Mouse (Mus musculus): ENCODE results near the gene Kiz. TPM values are rescaled to one million over a fixed set of nuclear protein-coding genes. Genes with fewer than 3 reads are reported as not detected.
A peak's percentile ranks its signal among the peaks of the same experiment; 100 is the strongest.

The Kiz gene
- total and polyA plus RNA-seq, 2 experiments: 3.7 to 19.7 TPM

DNA sequence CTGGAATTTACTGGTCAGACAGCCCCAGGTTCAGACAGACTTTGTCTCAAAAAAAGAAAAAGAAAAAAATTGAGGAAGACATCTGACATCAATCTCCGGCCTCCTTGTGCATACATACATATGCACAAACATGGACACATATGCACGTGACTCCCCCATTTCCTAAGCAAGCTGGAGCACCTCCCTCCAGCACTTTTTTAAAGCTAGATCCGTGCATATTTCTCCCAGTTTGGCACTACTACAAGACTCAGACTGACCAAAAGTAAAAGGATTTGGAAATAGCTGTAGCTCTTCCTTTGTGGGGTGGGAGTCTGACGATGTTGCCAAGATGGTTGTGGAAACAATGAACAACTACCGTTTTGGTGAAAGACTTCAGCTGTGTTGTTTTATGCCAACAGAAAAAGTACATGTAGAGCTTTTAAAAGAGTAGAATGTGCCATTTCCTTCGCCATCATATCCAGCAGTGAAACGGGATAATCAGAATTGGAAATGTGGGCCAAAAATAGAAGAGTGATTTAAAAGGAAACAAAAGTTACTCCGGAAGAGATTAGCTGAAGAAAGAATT lies 28.7 kb downstream of the Kiz start:
- no peak for DNase-seq (ENCODE audit: extremely low read depth, low read depth, low spot score)
- peaks cover 4% of the 10 kb centered on the region; the same call in 1 of the 2 replicates for H3K36me3 ChIP-seq (ENCODE audit: control insufficient read depth, insufficient read depth, low read length)
- no peak overlapping the region for H3K4me3 ChIP-seq (ENCODE audit: insufficient read depth, low read depth, low read length)
- H3K9ac ChIP-seq (ENCODE audit: low read depth, low read length): no peak overlapping the region
- H3K79me2 ChIP-seq (ENCODE audit: control insufficient read depth, insufficient read depth, low read length): no peaks in the 10 kb centered on the region
- H3K4me1 ChIP-seq (ENCODE audit: control insufficient read depth, insufficient read depth, low read length): no peaks in the 10 kb centered on the region
- 75% methylated on average over 8 of the region's 8 CpGs for WGBS
- no peak overlapping the region for H3K27ac ChIP-seq (replicated peaks; ENCODE audit: insufficient read depth, low read depth, low read length)
- TF ChIP-seq CTCF (IDR thresholded peaks at IDR 0.05; ENCODE audit: low read depth, low read length) (no peak), POLR2A (IDR thresholded peaks at IDR 0.05; ENCODE audit: extremely low read depth, insufficient read depth, low read length) (no peak)
- no peaks in the 10 kb centered on the region for H3K27me3 ChIP-seq (ENCODE audit: control insufficient read depth, insufficient read depth, low read length)

GRCm38 (mm10) chr2:146888786-146889414 lies 33.2 kb downstream of the Kiz start:
- Histone ChIP-seq H3K9ac (ENCODE audit: low read depth, low read length) (no peak overlapping the region), H3K4me1 (ENCODE audit: control insufficient read depth, insufficient read depth, low read length) (no peaks in the 10 kb centered on the region), H3K4me3 (ENCODE audit: insufficient read depth, low read depth, low read length) (no peak overlapping the region), H3K27ac (replicated peaks; ENCODE audit: insufficient read depth, low read depth, low read length) (no peak overlapping the region), H3K79me2 (ENCODE audit: control insufficient read depth, insufficient read depth, low read length) (no peaks in the 10 kb centered on the region), H3K36me3 (ENCODE audit: control insufficient read depth, insufficient read depth, low read length) (peaks cover 12% of the 10 kb centered on the region), H3K27me3 (ENCODE audit: control insufficient read depth, insufficient read depth, low read length) (no peaks in the 10 kb centered on the region)
- 93% methylated on average over 4 of the region's 4 CpGs for WGBS
- no peak for DNase-seq (ENCODE audit: extremely low read depth, low read depth, low spot score)
- no peak for TF ChIP-seq POLR2A (IDR thresholded peaks at IDR 0.05; ENCODE audit: extremely low read depth, insufficient read depth, low read length)
- no peak for TF ChIP-seq CTCF (IDR thresholded peaks at IDR 0.05; ENCODE audit: low read depth, low read length)

DNA sequence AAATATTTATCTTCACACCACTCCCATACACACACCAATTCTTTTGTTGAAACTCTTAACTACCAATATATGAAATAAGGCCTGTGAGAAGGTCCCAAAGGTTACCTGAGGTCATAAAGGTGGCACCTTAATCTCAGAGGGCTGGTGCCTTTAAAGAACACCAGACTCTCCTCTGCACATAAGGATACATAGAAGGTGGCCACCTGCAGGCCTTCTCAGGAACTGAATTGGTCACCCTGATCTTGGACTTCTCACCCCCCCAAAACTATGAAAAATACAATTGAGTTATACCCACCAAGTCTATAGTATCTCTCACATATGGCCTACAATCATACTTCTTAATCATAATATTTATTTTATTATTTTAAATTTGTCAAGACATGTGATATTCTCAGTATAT lies 43.3 kb downstream of the Kiz start:
- Histone ChIP-seq H3K36me3 (ENCODE audit: control insufficient read depth, insufficient read depth, low read length) (peaks cover 2% of the 10 kb centered on the region; the same call in 1 of the 2 replicates), H3K79me2 (ENCODE audit: control insufficient read depth, insufficient read depth, low read length) (no peaks in the 10 kb centered on the region), H3K27me3 (ENCODE audit: control insufficient read depth, insufficient read depth, low read length) (no peaks in the 10 kb centered on the region), H3K4me3 (ENCODE audit: insufficient read depth, low read depth, low read length) (no peak overlapping the region), H3K27ac (replicated peaks; ENCODE audit: insufficient read depth, low read depth, low read length) (no peak overlapping the region), H3K9ac (ENCODE audit: low read depth, low read length) (no peak overlapping the region), H3K4me1 (ENCODE audit: control insufficient read depth, insufficient read depth, low read length) (no peaks in the 10 kb centered on the region)
- TF ChIP-seq POLR2A (IDR thresholded peaks at IDR 0.05; ENCODE audit: extremely low read depth, insufficient read depth, low read length) (no peak), CTCF (IDR thresholded peaks at IDR 0.05; ENCODE audit: low read depth, low read length) (peak; percentile 30; the same call in 1 of the 2 replicates)
- DNase-seq (ENCODE audit: extremely low read depth, low read depth, low spot score): peak; percentile 5

DNA sequence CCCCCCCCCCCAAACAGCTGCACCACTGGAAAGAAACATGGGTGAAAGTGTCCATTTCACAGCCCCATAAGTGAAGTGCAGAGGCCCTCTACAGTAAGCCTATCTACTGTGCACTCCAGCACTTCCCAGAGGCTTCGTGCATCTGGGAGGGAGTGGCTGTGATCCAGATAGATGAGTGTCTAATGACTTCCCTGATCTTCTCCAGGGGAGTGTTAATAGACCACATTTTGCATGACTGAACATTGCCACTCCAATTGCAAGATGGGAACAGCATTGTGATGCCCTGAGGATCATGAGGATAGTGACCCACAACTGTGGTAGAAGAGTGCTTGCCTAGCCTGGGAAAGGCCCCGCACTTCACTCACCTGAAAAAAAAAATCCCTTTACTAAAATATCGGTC lies 60.4 kb downstream of the Kiz start:
- Histone ChIP-seq H3K4me3 (ENCODE audit: insufficient read depth, low read depth, low read length) (no peak overlapping the region), H3K27ac (replicated peaks; ENCODE audit: insufficient read depth, low read depth, low read length) (no peak overlapping the region), H3K79me2 (ENCODE audit: control insufficient read depth, insufficient read depth, low read length) (no peaks in the 10 kb centered on the region), H3K36me3 (ENCODE audit: control insufficient read depth, insufficient read depth, low read length) (no peaks in the 10 kb centered on the region), H3K27me3 (ENCODE audit: control insufficient read depth, insufficient read depth, low read length) (no peaks in the 10 kb centered on the region), H3K9ac (ENCODE audit: low read depth, low read length) (no peak overlapping the region), H3K4me1 (ENCODE audit: control insufficient read depth, insufficient read depth, low read length) (no peaks in the 10 kb centered on the region)
- no peak for DNase-seq (ENCODE audit: extremely low read depth, low read depth, low spot score)
- no peak for TF ChIP-seq CTCF (IDR thresholded peaks at IDR 0.05; ENCODE audit: low read depth, low read length)
- TF ChIP-seq POLR2A (IDR thresholded peaks at IDR 0.05; ENCODE audit: extremely low read depth, insufficient read depth, low read length): no peak
- 93% methylated on average over 3 of the region's 3 CpGs for WGBS

DNA sequence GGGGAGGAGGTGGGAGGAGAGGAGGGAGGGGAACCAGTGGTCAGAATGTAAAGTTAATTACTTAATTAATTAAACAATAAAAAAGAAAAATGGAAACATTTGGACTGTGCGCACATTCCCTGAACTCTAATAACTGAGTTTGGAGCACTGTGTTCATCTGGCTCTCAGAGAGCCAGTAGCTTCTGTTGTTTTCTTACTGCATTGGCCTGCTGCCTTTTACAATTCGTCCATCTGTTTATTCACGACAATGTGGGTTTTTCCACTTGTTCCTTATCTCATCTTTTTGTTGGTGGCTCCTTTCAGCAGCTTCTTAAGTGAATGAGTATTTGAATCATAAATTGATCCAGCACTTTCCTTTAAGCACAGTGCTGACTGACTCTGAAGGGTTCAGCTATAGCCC lies 62.1 kb downstream of the Kiz start:
- TF ChIP-seq POLR2A (IDR thresholded peaks at IDR 0.05; ENCODE audit: extremely low read depth, insufficient read depth, low read length) (no peak), CTCF (IDR thresholded peaks at IDR 0.05; ENCODE audit: low read depth, low read length) (no peak)
- Histone ChIP-seq H3K27ac (replicated peaks; ENCODE audit: insufficient read depth, low read depth, low read length) (no peak overlapping the region), H3K9ac (ENCODE audit: low read depth, low read length) (no peak overlapping the region), H3K4me1 (ENCODE audit: control insufficient read depth, insufficient read depth, low read length) (no peaks in the 10 kb centered on the region), H3K4me3 (ENCODE audit: insufficient read depth, low read depth, low read length) (no peak overlapping the region), H3K36me3 (ENCODE audit: control insufficient read depth, insufficient read depth, low read length) (no peaks in the 10 kb centered on the region), H3K27me3 (ENCODE audit: control insufficient read depth, insufficient read depth, low read length) (no peaks in the 10 kb centered on the region), H3K79me2 (ENCODE audit: control insufficient read depth, insufficient read depth, low read length) (no peaks in the 10 kb centered on the region)
- 85% methylated on average over 3 of the region's 3 CpGs for WGBS
- no peak for DNase-seq (ENCODE audit: extremely low read depth, low read depth, low spot score)

All from liver, adult 2 months (tissue).